Comparison of ENCODE assay signal across 18 mouse cellular contexts in genomic region chr1:189165141-189165540, GRCm38 (mm10).
DNase-seq lines count a peak whose midpoint lies in the region; ATAC-seq and TF ChIP-seq lines count a peak whose summit lies in the region.
"Had no signal": no experiment of that assay in that cellular context is flagged by ENCODE, and none has a peak within 500 bp of the region (broad histone marks: within the 10 kb centered on the region; RNA-seq: fewer than 3 reads in every experiment).

No protein-coding gene starts in this region.

- H3K4me2 ChIP-seq in lung, embryonic 14.5 days: no peak overlapping the region

- no peak overlapping the region for H3K4me3 ChIP-seq in lung, embryonic 14.5 days (ENCODE audit: low read depth, low read length)
- no peak overlapping the region for H3K4me3 ChIP-seq in lung, adult 2 months (replicated peaks; ENCODE audit: extremely low read depth, low read depth, low read length)
- H3K4me3 ChIP-seq in embryonic fibroblast, embryonic 13.5 days (ENCODE audit: insufficient read depth, low read length): no peak overlapping the region
- H3K4me3 ChIP-seq in forebrain, embryonic 10.5 days: no peak overlapping the region
- H3K4me3 ChIP-seq: midbrain, embryonic 10.5 days had no signal

- intact Hi-C loops in heart, postnatal 25 days (cut with DNase I): loop anchor here (10.0 kb wide), 1 partner anchor 120 kb away; no protein-coding TSS in a partner anchor
- intact Hi-C loops in heart, postnatal 10 days (cut with DNase I): no loop called here

- 57% methylated on average over 6 of the region's 6 CpGs for WGBS in lung, embryonic 14.5 days
- WGBS in lung, adult 2 months: 50% methylated on average over 6 of the region's 6 CpGs
- WGBS in forebrain, embryonic 10.5 days: 87% methylated on average over 6 of the region's 6 CpGs

- H3K9ac ChIP-seq in lung, embryonic 14.5 days: no peak overlapping the region
- H3K9ac ChIP-seq: forebrain, postnatal 0 days had no signal

- H3K27me3 ChIP-seq in lung, embryonic 14.5 days (ENCODE audit: insufficient read depth, low read length): no peaks in the 10 kb centered on the region
- no peaks in the 10 kb centered on the region for H3K27me3 ChIP-seq in forebrain, embryonic 10.5 days (ENCODE audit: poor library complexity, severe bottlenecking)

- no peaks in the 10 kb centered on the region for H3K36me3 ChIP-seq in lung, embryonic 14.5 days (ENCODE audit: insufficient read depth)
- H3K36me3 ChIP-seq in forebrain, embryonic 10.5 days (replicated peaks): no peaks in the 10 kb centered on the region
- H3K36me3 ChIP-seq: midbrain, embryonic 10.5 days had no signal

- 0 out of 2 replicates have a peak, but pooled peaks cover 2% of the 10 kb centered on the region for H3K4me1 ChIP-seq in lung, embryonic 14.5 days (ENCODE audit: insufficient read depth)
- no peaks in the 10 kb centered on the region for H3K4me1 ChIP-seq in lung, adult 2 months (ENCODE audit: control insufficient read depth, insufficient read depth, low read length)
- peaks cover 6% of the 10 kb centered on the region for H3K4me1 ChIP-seq in embryonic fibroblast, embryonic 13.5 days (ENCODE audit: control insufficient read depth, insufficient read depth, low read length)
- H3K4me1 ChIP-seq in forebrain, embryonic 10.5 days: no peaks in the 10 kb centered on the region
- H3K4me1 ChIP-seq: midbrain, embryonic 10.5 days had no signal

- TF ChIP-seq CTCF in lung, embryonic 14.5 days (IDR thresholded peaks at IDR 0.05; ENCODE audit: low read depth): no peak
- TF ChIP-seq CTCF in lung, adult 2 months (IDR thresholded peaks at IDR 0.05; ENCODE audit: insufficient read depth, low read length): no peak
- TF ChIP-seq CTCF in embryonic fibroblast, embryonic 13.5 days (IDR thresholded peaks at IDR 0.05; ENCODE audit: borderline replicate concordance, insufficient read depth, low read length): no peak

- TF ChIP-seq POLR2A in lung, adult 2 months (IDR thresholded peaks at IDR 0.05; ENCODE audit: borderline replicate concordance, extremely low read depth, low read depth, low read length): no peak
- no peak for TF ChIP-seq POLR2A in embryonic fibroblast, embryonic 13.5 days (IDR thresholded peaks at IDR 0.05; ENCODE audit: low read depth, low read length)

- peak; percentile 12 to 57 for DNase-seq in heart, adult 18-20 months
- DNase-seq in heart, postnatal 25 days (ENCODE audit: low spot score): no peak
- DNase-seq in lung, embryonic 14.5 days: peak; percentile 14
- no peak for DNase-seq in lung, adult 2 months
- DNase-seq in heart, postnatal 10 days: peak; percentile 13 to 19
- no peak for DNase-seq in forebrain, embryonic 10.5 days (ENCODE audit: extremely low spot score, low spot score)
- no peak for DNase-seq in adrenal gland, adult 18-20 months (ENCODE audit: low spot score in 2 of 2)
- DNase-seq: adrenal gland, postnatal 10 days; B cell, adult 2 months; cerebellum, postnatal 10 days; kidney, adult 9 months; layer of hippocampus, postnatal 36 days; liver had no signal

- H3K27ac ChIP-seq in lung, embryonic 14.5 days (ENCODE audit: low read depth): no peak overlapping the region
- H3K27ac ChIP-seq in embryonic fibroblast, embryonic 13.5 days (ENCODE audit: insufficient read depth, low read length): 0 out of 2 replicates have a peak overlapping the region, but pooled peaks have one; percentile 4
- no peak overlapping the region for H3K27ac ChIP-seq in forebrain, embryonic 10.5 days
- H3K27ac ChIP-seq: macrophage; midbrain, embryonic 10.5 days; stomach, postnatal 0 days had no signal

- H3K9me3 ChIP-seq in lung, embryonic 14.5 days (ENCODE audit: low read depth, low read length): no peaks in the 10 kb centered on the region
- no peaks in the 10 kb centered on the region for H3K9me3 ChIP-seq in forebrain, embryonic 10.5 days
- H3K9me3 ChIP-seq: midbrain, embryonic 10.5 days had no signal

- no peak for ATAC-seq in lung, embryonic 14.5 days (ENCODE audit: insufficient read depth)

Comparison
In these comparisons a context has a peak if more than half of its experiments do, and no peak if none do; other contexts are left out.
1. DNase-seq: peak in heart, adult 18-20 months (2 of 2), lung, embryonic 14.5 days (single experiment) and heart, postnatal 10 days (2 of 2); none in heart, postnatal 25 days (single experiment), lung, adult 2 months (single experiment), forebrain, embryonic 10.5 days (single experiment) and adrenal gland, adult 18-20 months (0 of 2).